Mouse (Mus musculus) myocyte (in vitro differentiated cells): ENCODE results near the gene Stk11ip.

Experiments
- E2F4 ChIP-seq: IDR thresholded peaks from one replicate; pipeline ENCODE4 v1.6.1; 2011; ENCODE audit warnings: mild to moderate bottlenecking, control low read depth, moderate library complexity; ENCODE audit not compliant: insufficient read depth
- MYOD1 ChIP-seq, 3 experiments: IDR thresholded peaks; one replicate each; pipeline ENCODE4 v1.6.1; 2011; ENCODE audit warnings: control low read depth in 2 of 3, low read depth in 2 of 3, mild to moderate bottlenecking in 2 of 3, moderate library complexity in 1 of 3; ENCODE audit not compliant: insufficient read length in 2 of 3, control insufficient read depth in 1 of 3
- POLR2A ChIP-seq: IDR thresholded peaks from one replicate; pipeline ENCODE4 v1.6.1; 2011; ENCODE audit warnings: low read depth, mild to moderate bottlenecking, control low read depth, moderate library complexity; ENCODE audit not compliant: insufficient read length
- REST ChIP-seq: IDR thresholded peaks from one replicate; pipeline ENCODE4 v1.6.1; 2011; ENCODE audit warnings: mild to moderate bottlenecking, control low read depth, moderate library complexity; ENCODE audit not compliant: insufficient read depth, insufficient read length
- TCF12 ChIP-seq: IDR thresholded peaks from one replicate; pipeline ENCODE4 v1.6.1; 2011; ENCODE audit warnings: mild to moderate bottlenecking, control low read depth; ENCODE audit not compliant: poor library complexity, insufficient read depth, severe bottlenecking
- USF1 ChIP-seq: IDR thresholded peaks from one replicate; pipeline ENCODE4 v1.6.1; 2011; ENCODE audit warnings: low read depth, mild to moderate bottlenecking, control low read depth, moderate library complexity

DNA sequence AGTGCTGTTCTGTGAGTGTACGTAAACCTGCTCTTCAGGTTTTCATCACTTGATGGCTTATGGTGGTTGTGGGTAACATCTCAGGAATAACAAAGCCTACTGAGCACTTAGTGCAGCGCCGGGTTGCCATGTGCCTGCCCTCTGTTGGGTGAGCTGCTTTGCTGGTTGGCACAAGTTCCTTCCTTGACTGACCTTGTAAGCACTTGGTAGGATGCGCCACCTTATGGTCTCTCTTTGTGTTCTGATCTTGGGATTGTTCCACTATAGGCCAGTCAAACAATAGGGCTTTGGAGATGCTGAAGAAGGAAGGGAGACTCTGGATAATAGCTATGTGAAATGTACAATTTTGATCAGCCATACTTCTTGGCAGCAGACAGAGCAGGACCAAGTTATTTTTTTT is 9.2 kb downstream of the Stk11ip start:
- no peak for TF ChIP-seq POLR2A
- TF ChIP-seq TCF12, result no peak
- no peak for TF ChIP-seq E2F4
- no peak for TF ChIP-seq MYOD1 (IDR thresholded peaks at IDR 0.05; ENCODE audit: control insufficient read depth in 1 of 3, insufficient read length in 2 of 3, low read depth in 2 of 3)
- no peak for TF ChIP-seq USF1
- TF ChIP-seq REST, result no peak
